Mouse (Mus musculus) stomach, postnatal 0 days (tissue): ENCODE results near the gene Lama5.

Experiments used
- CTCF ChIP-seq: IDR thresholded peaks from 2 replicates; pipeline ENCODE4 v1.5.1; 2016; ENCODE audit warnings: antibody characterized with exemption, low read depth, mild to moderate bottlenecking, moderate library complexity
- EP300 ChIP-seq: optimal IDR thresholded peaks from 2 replicates; pipeline ENCODE3; 2016; ENCODE audit warnings: antibody characterized with exemption

DNA sequence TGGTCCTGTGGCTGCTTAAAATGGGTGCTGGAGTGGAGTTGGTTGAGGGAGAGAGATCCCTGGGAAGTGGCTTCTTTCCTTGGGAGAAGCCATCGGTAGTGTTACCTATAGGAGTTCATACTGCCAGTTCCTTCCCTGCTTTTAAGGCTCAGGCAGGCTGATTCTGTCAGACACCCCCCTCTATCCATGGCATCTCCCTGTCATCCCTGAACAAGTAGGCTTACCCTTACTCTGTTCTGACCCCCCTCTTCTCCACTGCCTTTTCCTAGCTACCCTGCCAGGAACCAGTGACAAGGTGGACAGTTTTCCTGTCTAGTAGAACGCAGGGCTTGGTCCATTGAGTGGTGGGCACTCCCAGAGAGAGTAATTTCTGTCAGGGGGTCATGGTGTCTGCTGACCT is 48.9 kb upstream of the Lama5 start:
- no peak for TF ChIP-seq CTCF
- TF ChIP-seq EP300, result no peak
